Mouse (Mus musculus): Measurements from ENCODE around the gene Zmym4.

DNA sequence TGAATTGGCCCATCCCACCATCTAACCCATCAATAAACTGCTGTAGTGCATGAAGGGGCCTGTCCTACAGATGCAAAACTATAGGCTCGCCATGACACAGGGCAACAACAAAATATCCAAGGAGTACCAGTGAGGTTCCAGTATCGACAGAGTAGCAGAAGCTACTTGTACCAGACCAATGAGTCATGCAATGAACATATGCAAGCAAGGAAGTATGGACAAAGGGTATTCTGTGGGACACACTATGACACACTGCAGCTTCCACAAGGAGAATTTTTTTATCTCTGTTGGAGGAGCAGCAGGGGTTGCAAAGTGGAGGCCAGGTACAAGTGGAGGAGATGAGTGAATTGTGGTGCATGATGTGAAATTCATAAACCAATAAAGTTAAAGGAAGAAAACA is 9.7 kb downstream of the Zmym4 start:
- TF ChIP-seq TAL1 (IDR thresholded peaks at IDR 0.05; ENCODE audit: low read length): no peak
- TF ChIP-seq GATA1 (IDR thresholded peaks at IDR 0.05; ENCODE audit: low read length): no peak

Data from erythroblast, embryonic 14.5 days (primary cell).